Mouse (Mus musculus) liver, embryonic 13.5 days (tissue): Measurements from ENCODE around the gene Dlst. TPM values are rescaled to one million over a fixed set of nuclear protein-coding genes. Genes with fewer than 3 reads are reported as not detected.

ENCODE experiments used
- ATAC-seq: fragments of 200-750 bp; cut with Nextera tagmentation; 2 replicates; pipeline ENCODE4 v1.8.0; 2017; ENCODE audit warnings: low read depth, mild to moderate bottlenecking, moderate number of reproducible peaks, moderate library complexity
- DNase-seq: peaks from one replicate; pipeline ENCODE4 v3.0.0; 2022
- H3K27ac ChIP-seq: fragments of 300-500 bp; sonication (generic); 2 replicates; pipeline ENCODE4 v1.5.1; 2015; ENCODE audit warnings: moderate library complexity, mild to moderate bottlenecking, inconsistent platforms
- H3K27me3 ChIP-seq: fragments of 300-500 bp; sonication (generic); 2 replicates; pipeline ENCODE4 v1.6.1; 2015; ENCODE audit warnings: mild to moderate bottlenecking, inconsistent platforms
- H3K36me3 ChIP-seq: fragments of 300-500 bp; sonication (generic); 2 replicates; pipeline ENCODE4 v1.6.1; 2015; ENCODE audit warnings: mild to moderate bottlenecking, inconsistent platforms
- H3K4me1 ChIP-seq: fragments of 300-500 bp; sonication (generic); replicated peaks from 2 replicates; pipeline ENCODE4 v1.6.1; 2015; ENCODE audit warnings: inconsistent platforms
- H3K4me2 ChIP-seq: fragments of 300-500 bp; sonication (generic); 2 replicates; pipeline ENCODE4 v1.6.1; 2015; ENCODE audit warnings: inconsistent platforms, mild to moderate bottlenecking, moderate library complexity
- H3K4me3 ChIP-seq: fragments of 300-500 bp; sonication (generic); replicated peaks from 2 replicates; pipeline ENCODE4 v1.5.1; 2015; ENCODE audit warnings: mild to moderate bottlenecking, inconsistent platforms
- H3K9ac ChIP-seq: fragments of 300-500 bp; sonication (generic); 2 replicates; pipeline ENCODE4 v1.6.1; 2015; ENCODE audit warnings: mild to moderate bottlenecking, inconsistent platforms
- H3K9me3 ChIP-seq: fragments of 300-500 bp; sonication (generic); replicated peaks from 2 replicates; pipeline ENCODE4 v1.6.1; 2016; ENCODE audit warnings: inconsistent platforms
- WGBS: fragments of 180-500 bp; shearing (Covaris S2); methylation state at CpG from one replicate; pipeline ENCODE4 v1.1.7; 2015; ENCODE audit not compliant: insufficient replicate concordance; 5-methylcytosine and 5-hydroxymethylcytosine counted together
- polyA plus RNA-seq: library from polyadenylated mRNA; unstranded; fragments of >200 nt; fragmentation: Nextera tagmentation; extraction: Ambion mirVana; gene quantifications from 2 replicates; pipeline ENCODE4 v1.2.1, GENCODE M21; 2015

Gene Dlst
- polyA plus RNA-seq, 1 experiment from 2014 or later = 80.7 TPM

- Histone ChIP-seq H3K4me3 (no peak overlapping the region), H3K9me3 (no peaks in the 10 kb centered on the region), H3K9ac (peak overlapping the region; percentile 97; the same call in 1 of the 2 replicates), H3K4me2 (peak overlapping the region; percentile 83), H3K27me3 (no peaks in the 10 kb centered on the region), H3K27ac (no peak overlapping the region), H3K36me3 (peaks cover 51% of the 10 kb centered on the region), H3K4me1 (peaks cover 61% of the 10 kb centered on the region)
- no peak for ATAC-seq
- WGBS = 79% methylated on average over 3 of the region's 3 CpGs
- no peak for DNase-seq
These were observed 3.3 kb downstream of the Dlst start for GRCm38 (mm10) chr12:85113917-85114316.

DNA sequence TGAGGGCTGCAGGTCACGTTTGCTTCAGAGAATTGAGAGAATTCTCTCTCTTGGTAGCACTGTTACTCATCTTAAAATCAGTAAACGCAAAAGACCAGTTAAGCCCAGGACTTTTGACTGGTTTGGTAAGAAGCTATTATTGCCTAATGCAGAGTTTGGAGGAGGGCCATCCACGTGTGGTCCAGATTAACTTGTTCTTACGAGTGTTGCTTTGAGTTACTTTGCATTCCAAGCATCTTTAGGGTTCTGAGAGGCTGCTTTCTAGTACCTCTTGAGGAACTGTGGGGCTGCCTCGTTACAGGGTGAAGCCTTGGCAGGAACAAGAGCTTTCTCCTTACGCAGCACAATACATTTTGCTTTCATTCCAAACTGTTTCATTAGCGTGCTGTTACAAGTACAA lies 5.0 kb downstream of the Dlst start:
- DNase-seq (no peak), ATAC-seq (no peak)
- Histone ChIP-seq H3K4me3 (no peak overlapping the region), H3K36me3 (peaks cover 68% of the 10 kb centered on the region), H3K4me1 (peaks cover 49% of the 10 kb centered on the region), H3K27me3 (no peaks in the 10 kb centered on the region), H3K27ac (no peak overlapping the region), H3K9me3 (no peaks in the 10 kb centered on the region), H3K9ac (no peak overlapping the region), H3K4me2 (no peak overlapping the region)
- WGBS = 84% methylated on average over 7 of the region's 7 CpGs

DNA sequence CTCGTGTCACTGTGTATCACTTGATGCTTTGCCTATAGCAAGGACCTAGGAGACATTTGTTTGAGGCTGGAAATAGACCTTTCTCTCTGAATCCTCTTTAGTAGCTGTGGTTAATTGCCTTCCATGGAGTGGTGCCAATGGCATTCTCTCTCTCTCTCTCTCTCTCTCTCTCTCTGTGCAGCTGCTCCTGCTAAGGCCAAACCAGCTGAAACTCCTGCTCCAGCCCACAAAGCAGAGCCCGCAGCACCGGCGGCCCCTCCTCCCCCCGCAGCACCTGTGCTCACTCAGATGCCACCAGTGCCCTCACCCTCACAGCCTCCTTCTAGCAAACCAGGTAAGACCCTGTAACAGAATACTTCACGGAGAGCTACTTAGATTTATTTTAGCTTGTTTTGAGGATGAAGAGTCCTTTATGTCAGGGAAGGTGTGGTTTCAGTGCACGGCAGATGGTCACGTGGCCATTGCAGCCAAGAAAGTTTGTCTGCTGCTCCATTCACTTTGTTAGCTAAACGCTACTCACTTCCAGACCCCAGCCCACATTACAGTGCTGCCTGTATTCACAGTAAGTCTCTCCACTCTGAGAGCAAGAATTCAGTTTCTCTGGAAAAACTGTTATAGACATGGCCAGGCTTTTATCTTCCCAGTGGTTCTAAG lies 11.3 kb downstream of the Dlst start:
- Histone ChIP-seq H3K4me3 (no peak overlapping the region), H3K27ac (no peak overlapping the region), H3K4me2 (no peak overlapping the region), H3K4me1 (peaks cover 5% of the 10 kb centered on the region), H3K9me3 (no peaks in the 10 kb centered on the region), H3K36me3 (peaks cover 98% of the 10 kb centered on the region), H3K9ac (no peak overlapping the region), H3K27me3 (no peaks in the 10 kb centered on the region)
- WGBS = 87% methylated on average over 9 of the region's 9 CpGs
- DNase-seq (no peak), ATAC-seq (no peak)

DNA sequence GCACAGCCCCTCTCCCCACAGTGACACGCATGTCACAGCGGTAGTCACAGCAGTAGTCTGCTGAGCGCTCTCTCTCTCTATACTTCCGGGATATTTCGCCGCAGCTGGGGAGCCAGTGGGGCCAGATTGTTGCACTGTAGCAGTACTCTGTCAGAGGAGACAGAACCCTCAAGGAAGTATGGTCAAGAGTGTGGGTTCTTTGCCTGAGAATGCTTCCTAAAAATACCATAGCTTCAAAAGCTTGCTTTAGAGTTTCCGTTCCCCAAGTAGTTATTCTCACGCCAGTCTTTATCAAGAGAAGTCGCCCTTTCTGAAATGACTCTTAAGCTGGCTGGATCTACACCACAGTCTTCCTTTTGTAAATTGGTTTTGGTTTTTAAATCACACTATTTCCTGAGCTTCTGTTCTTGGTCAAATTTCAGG lies 12.5 kb downstream of the Dlst start:
- Histone ChIP-seq H3K9ac (no peak overlapping the region), H3K27me3 (no peaks in the 10 kb centered on the region), H3K9me3 (no peaks in the 10 kb centered on the region), H3K27ac (no peak overlapping the region), H3K36me3 (peaks cover 99% of the 10 kb centered on the region), H3K4me3 (no peak overlapping the region), H3K4me2 (no peak overlapping the region), H3K4me1 (no peaks in the 10 kb centered on the region)
- 88% methylated on average over 9 of the region's 9 CpGs for WGBS
- no peak for ATAC-seq
- DNase-seq = no peak

GRCm38 (mm10) chr12:85123645-85124044 lies 13.0 kb downstream of the Dlst start:
- DNase-seq (no peak), ATAC-seq (no peak)
- H3K27me3 ChIP-seq = no peaks in the 10 kb centered on the region
- H3K4me3 ChIP-seq = no peak overlapping the region
- no peaks in the 10 kb centered on the region for H3K9me3 ChIP-seq
- no peak overlapping the region for H3K27ac ChIP-seq
- no peak overlapping the region for H3K9ac ChIP-seq
- H3K4me2 ChIP-seq = no peak overlapping the region
- WGBS = 81% methylated on average over 11 of the region's 11 CpGs
- H3K4me1 ChIP-seq = no peaks in the 10 kb centered on the region
- H3K36me3 ChIP-seq = peaks cover 99% of the 10 kb centered on the region

- Histone ChIP-seq H3K9me3 (no peaks in the 10 kb centered on the region), H3K4me2 (no peak overlapping the region), H3K9ac (no peak overlapping the region), H3K27me3 (no peaks in the 10 kb centered on the region), H3K4me1 (no peaks in the 10 kb centered on the region), H3K36me3 (peaks cover 97% of the 10 kb centered on the region), H3K27ac (no peak overlapping the region), H3K4me3 (no peak overlapping the region)
- DNase-seq = no peak
- WGBS = 91% methylated on average over 5 of the region's 5 CpGs
- ATAC-seq = no peak
These were observed 14.1 kb downstream of the Dlst start for GRCm38 (mm10) chr12:85124751-85125150.

GRCm38 (mm10) chr12:85126986-85127603 lies 16.5 kb downstream of the Dlst start:
- H3K27ac ChIP-seq = no peak overlapping the region
- no peak overlapping the region for H3K4me3 ChIP-seq
- H3K9ac ChIP-seq = no peak overlapping the region
- H3K4me2 ChIP-seq = no peak overlapping the region
- no peak for DNase-seq
- no peaks in the 10 kb centered on the region for H3K4me1 ChIP-seq
- H3K27me3 ChIP-seq = no peaks in the 10 kb centered on the region
- H3K9me3 ChIP-seq = no peaks in the 10 kb centered on the region
- no peak for ATAC-seq
- H3K36me3 ChIP-seq = peaks cover 95% of the 10 kb centered on the region
- 59% methylated on average over 8 of the region's 8 CpGs for WGBS

GRCm38 (mm10) chr12:85129426-85129978 lies 18.9 kb downstream of the Dlst start:
- 86% methylated on average over 9 of the region's 9 CpGs for WGBS
- no peaks in the 10 kb centered on the region for H3K27me3 ChIP-seq
- H3K27ac ChIP-seq = no peak overlapping the region
- H3K36me3 ChIP-seq = peaks cover 95% of the 10 kb centered on the region
- H3K9me3 ChIP-seq = no peaks in the 10 kb centered on the region
- ATAC-seq = no peak
- H3K4me2 ChIP-seq = no peak overlapping the region
- no peak for DNase-seq
- H3K9ac ChIP-seq = no peak overlapping the region
- H3K4me3 ChIP-seq = no peak overlapping the region
- peaks cover 5% of the 10 kb centered on the region; the same call in 1 of the 2 replicates for H3K4me1 ChIP-seq

- DNase-seq (no peak), ATAC-seq (no peak)
- Histone ChIP-seq H3K9ac (no peak overlapping the region), H3K27me3 (no peaks in the 10 kb centered on the region), H3K36me3 (peaks cover 91% of the 10 kb centered on the region), H3K27ac (no peak overlapping the region), H3K4me3 (no peak overlapping the region), H3K4me2 (no peak overlapping the region), H3K9me3 (no peaks in the 10 kb centered on the region), H3K4me1 (peaks cover 5% of the 10 kb centered on the region; the same call in 1 of the 2 replicates)
- 85% methylated on average over 6 of the region's 6 CpGs for WGBS
These were observed 20.7 kb downstream of the Dlst start for GRCm38 (mm10) chr12:85131361-85131760.

- H3K9me3 ChIP-seq = no peaks in the 10 kb centered on the region
- no peak for DNase-seq
- H3K27me3 ChIP-seq = 0 out of 2 replicates have a peak, but pooled peaks cover 3% of the 10 kb centered on the region
- WGBS = 30% methylated on average over 8 of the region's 8 CpGs
- no peak overlapping the region for H3K4me2 ChIP-seq
- no peak overlapping the region for H3K4me3 ChIP-seq
- peaks cover 64% of the 10 kb centered on the region for H3K36me3 ChIP-seq
- H3K27ac ChIP-seq = no peak overlapping the region
- peaks cover 5% of the 10 kb centered on the region; the same call in 1 of the 2 replicates for H3K4me1 ChIP-seq
- H3K9ac ChIP-seq = no peak overlapping the region
- ATAC-seq = no peak
These were observed 23.6 kb downstream of the Dlst start for GRCm38 (mm10) chr12:85134043-85134794.
